In the genomic region with DNA sequence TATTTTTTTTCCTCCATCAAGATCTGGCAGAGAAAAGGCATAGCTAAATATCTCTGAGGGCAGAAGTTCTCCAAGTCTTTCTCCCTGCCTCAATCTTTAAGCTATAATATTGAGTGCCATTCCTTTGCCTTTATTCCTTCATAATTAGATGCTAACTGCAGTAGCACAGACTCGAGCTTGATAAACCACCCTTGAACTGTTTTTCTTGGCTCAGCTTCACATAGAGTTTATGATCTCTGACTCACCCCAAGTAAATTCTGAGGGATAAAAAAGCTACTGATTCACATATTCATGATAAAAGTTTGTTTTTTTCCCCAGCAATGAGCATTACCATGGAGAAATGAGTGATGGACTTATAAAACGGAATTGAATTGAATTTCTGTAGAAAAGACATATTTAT, we compare ENCODE assay signal across 13 mouse cellular contexts.
"Had no signal": no experiment of that assay in that cellular context is flagged by ENCODE, and none has a peak within 500 bp of the region (broad histone marks: within the 10 kb centered on the region; RNA-seq: fewer than 3 reads in every experiment).

No protein-coding gene starts in this region.

- H3K9ac ChIP-seq: liver, embryonic 15.5 days; lung, embryonic 14.5 days; midbrain, embryonic 15.5 days; neural tube, embryonic 12.5 days had no signal

- H3K27ac ChIP-seq: left cerebral cortex, adult 2 months; limb, embryonic 10.5 days; liver, embryonic 15.5 days; midbrain, embryonic 15.5 days; neural tube, embryonic 12.5 days; stomach, postnatal 0 days had no signal

- ATAC-seq: midbrain, embryonic 15.5 days had no signal

- H3K4me1 ChIP-seq: limb, embryonic 10.5 days; liver, embryonic 15.5 days; megakaryocyte, embryonic 14.5 days; midbrain, embryonic 15.5 days; neural tube, embryonic 12.5 days had no signal

- H3K27me3 ChIP-seq: liver, embryonic 15.5 days; megakaryocyte, embryonic 14.5 days; midbrain, embryonic 15.5 days; neural tube, embryonic 12.5 days had no signal

- H3K36me3 ChIP-seq: limb, embryonic 10.5 days; liver, embryonic 15.5 days; midbrain, embryonic 15.5 days; neural tube, embryonic 12.5 days had no signal

- H3K9me3 ChIP-seq: limb, embryonic 10.5 days; liver, embryonic 15.5 days; megakaryocyte, embryonic 14.5 days; midbrain, embryonic 15.5 days; neural tube, embryonic 12.5 days had no signal

- DNase-seq: lung, embryonic 14.5 days; lung, postnatal 10 days; lung, postnatal 4 days; thymus, postnatal 14 days had no signal

- H3K4me3 ChIP-seq: left cerebral cortex, adult 2 months; limb, embryonic 10.5 days; liver, embryonic 15.5 days; megakaryocyte, embryonic 14.5 days; midbrain, embryonic 15.5 days; neural tube, embryonic 12.5 days had no signal

- H3K4me2 ChIP-seq: liver, embryonic 11.5 days; liver, embryonic 15.5 days; lung, embryonic 14.5 days; midbrain, embryonic 11.5 days; midbrain, embryonic 15.5 days; neural tube, embryonic 12.5 days had no signal
